Mouse (Mus musculus) liver, postnatal 0 days (tissue): ENCODE measurements around the gene Lrig1.

ENCODE experiments used
- CTCF ChIP-seq: sonication (generic); IDR thresholded peaks from 2 replicates; pipeline ENCODE4 v1.5.1; 2016; ENCODE audit warnings: antibody characterized with exemption, low read depth
- EP300 ChIP-seq: IDR thresholded peaks from 2 replicates; pipeline ENCODE4 v1.6.1; 2016; ENCODE audit warnings: antibody characterized with exemption, low read depth, mild to moderate bottlenecking

GRCm38 (mm10) chr6:94637024-94637434, 62.9 kb downstream of the Lrig1 start:
- no peak for TF ChIP-seq CTCF
- TF ChIP-seq EP300 = no peak
